Mouse (Mus musculus): ENCODE results near the gene Ywhae. TPM values are rescaled to one million over a fixed set of nuclear protein-coding genes. Genes with fewer than 3 reads are reported as not detected.

Gene Ywhae
- total RNA-seq, 2 experiments from 2014 or later, result 561 to 563 TPM

- DNase-seq, result no peak
These were observed 53.2 kb downstream of the Ywhae start for GRCm38 (mm10) chr11:75785897-75786296.

GRCm38 (mm10) chr11:75792535-75792934 lies 59.9 kb downstream of the Ywhae start:
- no peak for DNase-seq
- intact Hi-C loops (cut with DNase I), result no loop called here

More at GRCm38 (mm10) chr11:75785897-75786296, 53.2 kb downstream of the Ywhae start:
- intact Hi-C loops (cut with DNase I), result no loop called here

- DNase-seq, result no peak
- intact Hi-C loops (cut with DNase I), result no loop called here
These were observed 60.7 kb downstream of the Ywhae start for GRCm38 (mm10) chr11:75793351-75793750.

- intact Hi-C loops (cut with DNase I), result no loop called here
These were observed 62.1 kb downstream of the Ywhae start for GRCm38 (mm10) chr11:75794602-75795320.

DNA sequence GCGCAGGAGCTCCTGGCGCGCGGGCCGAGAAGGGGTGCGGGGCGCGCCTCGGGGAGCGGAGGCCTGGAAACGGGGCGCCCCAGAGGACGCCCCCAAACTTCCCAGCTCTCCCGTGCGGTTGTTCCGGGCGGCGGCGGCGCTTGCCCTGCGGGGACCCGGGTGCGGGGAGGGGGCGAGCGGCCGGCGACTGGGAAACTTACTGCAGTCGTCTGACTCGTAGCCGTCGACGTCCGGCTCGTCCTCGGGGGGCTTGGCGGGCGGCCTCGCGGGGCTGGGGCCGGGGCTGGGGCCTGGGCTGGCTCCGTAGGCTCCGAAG lies 62.6 kb downstream of the Ywhae start:
- intact Hi-C loops (cut with DNase I), result no loop called here
- peak in 1 of 2 experiments; percentile 9 for DNase-seq

More at GRCm38 (mm10) chr11:75794602-75795320, 62.1 kb downstream of the Ywhae start:
- DNase-seq, result peak in 1 of 2 experiments; percentile 15

DNA sequence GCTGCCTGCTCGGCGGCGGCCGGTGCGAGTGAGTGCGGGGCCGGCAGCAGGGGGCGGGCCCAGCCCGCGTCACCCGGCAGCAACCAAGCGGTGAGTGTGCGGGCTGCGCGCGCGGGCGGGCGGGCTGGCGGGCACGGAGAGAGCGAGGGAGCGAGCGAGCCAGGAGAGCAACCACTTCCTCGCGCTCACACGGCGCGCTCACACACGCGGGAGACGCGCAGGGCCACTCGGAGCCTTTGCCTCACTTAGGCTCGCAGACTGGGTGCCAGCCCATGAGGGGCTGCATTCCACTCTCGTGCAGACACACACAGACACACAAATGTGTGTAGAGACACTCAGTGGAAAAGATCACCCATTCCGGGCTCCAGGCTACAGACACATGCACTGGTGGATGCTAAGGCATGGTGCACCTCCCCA lies 63.4 kb downstream of the Ywhae start, which contains the start of gene Doc2b:
TSS of gene Doc2b (minus strand) at position 21 of the 417 bp plus-strand sequence.
- peak; percentile 21 to 29 for DNase-seq

DNA sequence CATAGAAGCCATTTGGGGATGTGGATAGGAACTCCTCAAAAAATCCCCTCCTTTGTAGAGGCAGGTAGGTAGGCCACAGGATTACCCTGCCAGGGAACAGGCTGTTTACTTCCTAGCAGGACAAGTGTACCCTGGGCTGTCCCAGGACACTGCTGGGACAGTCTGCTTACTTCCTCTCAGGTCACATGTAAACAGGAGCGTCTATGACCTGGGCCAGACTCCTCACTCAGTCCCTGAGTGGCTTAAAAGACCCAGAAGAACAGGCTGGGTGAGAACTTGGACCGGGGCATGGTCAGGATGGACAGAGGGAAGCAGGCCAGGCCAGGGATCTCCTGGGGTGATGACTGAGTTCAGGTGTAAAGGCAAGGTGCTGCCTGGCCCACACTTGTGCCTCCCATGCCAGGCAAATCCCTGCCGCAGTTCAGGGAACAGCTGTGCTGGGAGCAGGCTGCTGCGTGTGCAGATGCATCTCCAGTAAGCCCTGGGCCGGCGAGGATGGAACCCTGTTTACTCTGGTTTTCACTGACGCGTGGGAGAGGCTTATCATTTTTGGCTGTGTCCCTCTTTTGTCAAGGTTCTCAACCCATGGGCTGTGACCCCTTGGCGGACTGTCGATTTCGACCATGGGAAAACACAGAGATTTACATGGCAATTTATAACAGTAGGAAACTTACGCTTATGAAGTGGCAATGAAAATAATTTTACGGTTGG lies 64.0 kb downstream of the Ywhae start:
- DNase-seq, result no peak
- intact Hi-C loops (cut with DNase I), result no loop called here

More for the DNA sequence above, 63.4 kb downstream of the Ywhae start, which contains the start of gene Doc2b:
- intact Hi-C loops (cut with DNase I), result no loop called here

DNA sequence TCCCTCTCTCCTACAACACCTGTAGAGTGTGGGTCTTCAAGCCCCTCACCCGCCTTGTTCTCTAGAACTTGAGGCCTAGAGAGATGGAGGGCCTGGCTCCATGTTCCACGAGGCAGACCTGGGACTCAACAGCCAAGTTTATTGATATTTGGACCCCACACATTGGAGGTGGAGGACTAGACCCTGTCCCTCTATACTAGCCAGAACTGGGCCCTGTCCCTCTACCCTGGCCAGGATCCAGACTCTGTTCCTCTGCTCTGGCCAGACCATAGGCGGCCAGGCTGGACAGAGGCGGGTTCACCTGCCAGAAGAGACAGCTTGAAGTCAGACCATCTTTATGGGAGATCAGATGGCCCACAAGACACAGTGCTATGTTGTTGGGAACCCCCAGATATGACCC lies 68.7 kb downstream of the Ywhae start:
- no peak for DNase-seq
- intact Hi-C loops (cut with DNase I), result no loop called here

- no peak for DNase-seq
- intact Hi-C loops (cut with DNase I), result no loop called here
These were observed 69.3 kb downstream of the Ywhae start for GRCm38 (mm10) chr11:75801771-75802550.

DNA sequence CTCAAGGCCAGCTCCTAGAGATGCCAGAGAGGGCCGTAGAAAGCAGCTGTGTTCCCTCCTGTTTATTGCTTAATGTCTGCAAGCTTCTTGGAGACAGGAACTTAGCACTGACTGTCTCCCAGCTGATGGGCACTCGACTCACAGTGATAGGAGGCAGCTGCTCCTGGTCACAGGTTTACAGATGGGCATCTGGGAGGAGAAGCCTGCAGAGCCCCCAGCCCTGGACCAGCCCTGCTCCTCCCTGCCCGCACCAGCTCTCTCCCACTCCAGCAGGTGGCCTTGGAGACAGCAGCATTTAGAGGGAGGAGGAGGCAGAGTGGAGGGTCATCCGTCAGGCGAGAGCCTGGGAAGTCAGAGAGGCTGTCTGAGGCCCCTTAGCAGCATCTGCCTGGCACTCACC lies 74.8 kb downstream of the Ywhae start:
- DNase-seq, result no peak
- intact Hi-C loops (cut with DNase I), result no loop called here

DNA sequence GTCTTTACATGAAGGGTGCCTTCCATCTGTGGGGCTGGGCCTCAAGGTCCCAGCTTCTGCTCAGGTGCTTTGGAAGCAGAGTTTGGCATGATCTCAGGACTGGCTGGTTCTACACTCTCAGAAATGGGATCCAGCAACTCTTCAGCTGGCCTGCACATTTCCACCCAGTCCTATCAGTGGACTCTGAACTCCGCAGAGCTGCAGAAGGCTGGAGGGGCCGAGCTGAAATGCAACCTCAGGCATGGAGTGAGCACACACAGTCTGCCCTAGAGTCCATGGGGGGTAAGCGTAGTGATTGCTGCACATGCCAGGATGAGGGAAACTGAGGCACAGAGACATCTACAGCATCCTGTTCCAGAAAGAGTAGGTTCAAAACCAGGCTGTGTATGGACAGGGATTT lies 77.9 kb downstream of the Ywhae start:
- no peak for DNase-seq
- intact Hi-C loops (cut with DNase I), result no loop called here

DNA sequence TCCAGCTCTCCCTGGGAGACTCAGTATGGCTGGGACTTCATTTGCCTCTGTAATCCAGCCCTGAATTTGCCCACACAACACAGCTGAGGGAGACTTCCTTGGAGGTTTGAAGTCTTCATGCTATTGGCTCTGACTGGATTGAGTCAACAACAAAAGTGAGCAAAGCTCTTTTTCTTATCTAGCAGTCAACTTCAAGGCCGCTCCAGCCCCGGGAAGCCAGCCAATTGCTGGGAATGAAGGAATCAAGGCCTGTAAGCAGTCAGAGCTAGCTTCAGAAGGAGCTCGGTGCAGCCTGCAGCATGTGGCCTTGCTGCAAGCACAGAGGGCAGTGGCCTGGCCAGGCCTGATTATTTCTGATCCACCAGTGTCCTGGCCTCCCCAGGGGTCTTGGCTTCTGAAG lies 79.2 kb downstream of the Ywhae start:
- DNase-seq, result peak; percentile 87
- intact Hi-C loops (cut with DNase I), result no loop called here

GRCm38 (mm10) chr11:75813085-75813484 lies 80.4 kb downstream of the Ywhae start:
- DNase-seq, result peak in 1 of 2 experiments; percentile 16
- intact Hi-C loops (cut with DNase I), result no loop called here

Other genes starting within 250 kb of the Ywhae start
- gene Prpf8, start 246.1 kb upstream of the Ywhae start, total RNA-seq (2021), result 10 to 100 TPM; 82.9 to 92.8 TPM
- gene Rilp, start 222.8 kb upstream of the Ywhae start, total RNA-seq (2021), result 10 to 100 TPM; 51.4 to 52.3 TPM
- gene Scarf1, start 219.3 kb upstream of the Ywhae start, total RNA-seq (2021), result 10 to 100 TPM in 1 of 2 experiments, 1 to 10 TPM in 1; 9.1 to 10.3 TPM
- gene Slc43a2, start 201.2 kb upstream of the Ywhae start, total RNA-seq (2021), result 10 to 100 TPM; 17.7 to 22.2 TPM
- 100 to 1,000 TPM; 103 to 112 TPM for gene Pitpna, start 144.8 kb upstream of the Ywhae start, total RNA-seq (2021)
- 10 to 100 TPM; 32.7 to 33.5 TPM for gene Inpp5k, start 101.9 kb upstream of the Ywhae start, total RNA-seq (2021)
- 100 to 1,000 TPM; 110 to 122 TPM for gene Myo1c, start 82.4 kb upstream of the Ywhae start, total RNA-seq (2021)
- 10 to 100 TPM; 78.4 to 84.2 TPM for gene Crk, start 53.6 kb upstream of the Ywhae start, total RNA-seq (2021)
- under 1 TPM; 0.46 to 0.61 TPM for gene Doc2b, start 63.2 kb downstream of the Ywhae start, total RNA-seq (2021)
- 10 to 100 TPM in 1 of 2 experiments, 1 to 10 TPM in 1; 8.9 to 12.8 TPM for gene Rph3al, start 205.6 kb downstream of the Ywhae start, total RNA-seq (2021)

Data from heart, postnatal 36 days (tissue).